Mouse (Mus musculus): ENCODE results near the gene Plod2. TPM values are rescaled to one million over a fixed set of nuclear protein-coding genes. Genes with fewer than 3 reads are reported as not detected.

Gene Plod2
- total RNA-seq, 2 experiments from 2014 or later = 7.1 to 9.3 TPM

DNA sequence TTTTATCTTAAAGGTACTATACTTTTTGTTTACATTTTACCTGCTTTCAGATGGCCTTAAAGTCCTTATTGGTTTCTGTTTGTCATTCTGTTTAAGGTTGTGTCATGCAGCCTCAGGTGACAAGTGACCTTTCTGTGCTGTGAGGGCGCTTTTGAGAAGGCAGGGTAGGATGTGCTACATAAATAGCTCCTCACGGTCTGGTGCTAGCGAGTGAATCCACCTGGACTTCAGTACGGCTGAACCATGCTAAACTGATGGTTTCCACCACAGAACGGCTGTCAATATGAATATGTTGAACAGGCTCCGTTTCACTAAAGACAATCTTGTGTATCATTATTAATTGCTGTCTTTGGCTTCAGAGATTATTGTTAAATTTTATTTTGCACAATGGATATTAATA is 52.5 kb downstream of the Plod2 start:
- intact Hi-C loops (cut with DNase I) = no loop called here
- DNase-seq (ENCODE audit: low spot score in 2 of 2) = no peak

DNA sequence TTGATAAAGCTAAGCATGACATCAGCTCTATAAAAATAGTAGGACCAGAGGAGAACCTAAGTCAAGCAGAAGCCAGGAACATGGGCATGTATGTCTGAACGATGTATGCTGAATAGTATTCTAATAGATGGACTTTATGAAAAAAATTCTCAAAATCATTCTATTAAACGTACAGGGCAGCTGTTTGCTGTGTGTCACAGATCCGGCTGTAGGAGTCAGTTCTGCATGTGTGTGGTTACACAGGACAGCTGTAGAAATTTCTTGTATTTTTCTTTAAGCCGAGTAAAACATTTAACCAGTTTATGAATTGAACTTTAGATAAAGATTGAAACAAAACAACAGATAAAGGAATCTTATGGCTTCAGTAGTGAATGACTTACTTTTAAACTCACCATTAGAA is 53.3 kb downstream of the Plod2 start:
- no peak for DNase-seq (ENCODE audit: low spot score in 2 of 2)
- intact Hi-C loops (cut with DNase I) = no loop called here

DNA sequence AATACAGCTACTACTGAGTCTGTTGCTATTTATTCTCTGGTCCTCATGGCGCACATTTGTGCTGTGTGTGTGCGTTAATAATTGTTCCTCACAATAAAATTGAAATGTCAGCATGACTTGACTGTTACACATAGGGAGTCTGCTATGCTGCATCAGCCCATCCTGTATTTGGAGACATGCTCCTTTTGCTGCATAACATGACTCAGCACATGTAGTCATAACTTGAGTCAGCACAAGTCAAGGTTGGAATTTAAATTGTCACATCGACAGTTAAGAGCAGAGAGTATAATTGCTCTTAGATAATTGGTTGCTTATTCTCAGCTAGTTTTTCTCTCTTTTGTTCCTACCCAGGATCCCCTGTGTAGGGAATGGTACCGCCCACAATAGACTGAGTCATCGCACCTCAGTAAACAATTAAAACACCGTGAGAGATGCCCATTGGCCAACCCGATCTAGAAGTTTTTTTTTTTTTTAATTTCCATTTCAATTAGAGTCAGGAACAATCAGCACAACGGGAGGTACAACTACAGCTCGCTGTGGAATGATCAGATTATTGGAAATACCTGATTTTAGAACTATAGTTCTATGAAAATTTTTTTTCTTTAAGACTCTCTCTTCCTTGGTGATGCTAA is 55.0 kb downstream of the Plod2 start:
- no peak for DNase-seq (ENCODE audit: low spot score in 2 of 2)
- intact Hi-C loops (cut with DNase I) = no loop called here

DNA sequence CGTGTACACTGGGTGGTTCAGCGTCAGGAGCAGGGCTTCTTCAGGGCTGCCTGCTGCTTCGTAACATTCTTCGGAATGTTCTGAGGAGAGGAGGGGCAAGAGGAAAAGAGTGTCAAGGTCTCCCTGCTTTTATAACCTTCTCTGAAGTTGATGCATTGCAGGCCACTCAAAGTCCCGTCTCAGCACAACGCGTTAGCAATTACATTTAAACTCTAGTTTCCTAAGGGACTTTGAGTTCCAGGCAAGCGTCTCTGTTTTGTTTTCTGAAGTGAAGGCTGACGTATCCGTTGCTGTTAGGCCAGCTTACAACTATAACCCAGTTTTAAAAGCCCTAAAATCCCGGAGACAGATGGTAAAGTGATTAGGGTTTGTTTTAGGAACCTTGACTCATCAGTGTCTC is 55.8 kb downstream of the Plod2 start:
- DNase-seq (ENCODE audit: low spot score in 2 of 2) = no peak
- intact Hi-C loops (cut with DNase I) = no loop called here

DNA sequence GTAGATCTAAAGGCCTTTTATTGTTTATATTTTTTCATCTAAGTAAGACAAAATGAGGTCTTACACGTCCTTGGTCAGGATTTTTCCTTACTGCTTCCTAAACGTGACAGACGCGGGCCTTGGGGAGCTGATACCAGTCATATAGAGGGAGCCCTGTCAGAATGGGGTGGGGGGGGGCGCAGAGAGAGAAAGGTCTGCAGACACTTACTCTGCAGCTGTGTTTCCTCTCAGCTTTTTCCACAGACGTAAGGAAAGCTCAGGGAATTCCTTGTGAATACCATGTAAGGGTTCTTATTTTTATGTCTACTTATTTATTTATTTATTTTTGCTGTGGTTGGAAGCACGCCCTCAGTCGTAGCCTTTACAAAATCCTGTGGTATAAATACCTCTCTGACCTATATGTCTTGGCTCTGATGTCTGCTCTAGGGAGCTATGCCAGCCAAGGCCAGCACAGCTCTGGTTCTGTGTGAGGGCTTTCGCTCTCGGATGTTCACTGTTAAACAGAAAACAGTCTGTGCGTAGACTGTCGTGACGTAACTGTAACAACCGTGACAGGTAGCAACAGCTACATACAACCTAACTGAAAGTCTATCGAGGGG is 58.0 kb downstream of the Plod2 start:
- intact Hi-C loops (cut with DNase I) = no loop called here
- no peak for DNase-seq (ENCODE audit: low spot score in 2 of 2)

DNA sequence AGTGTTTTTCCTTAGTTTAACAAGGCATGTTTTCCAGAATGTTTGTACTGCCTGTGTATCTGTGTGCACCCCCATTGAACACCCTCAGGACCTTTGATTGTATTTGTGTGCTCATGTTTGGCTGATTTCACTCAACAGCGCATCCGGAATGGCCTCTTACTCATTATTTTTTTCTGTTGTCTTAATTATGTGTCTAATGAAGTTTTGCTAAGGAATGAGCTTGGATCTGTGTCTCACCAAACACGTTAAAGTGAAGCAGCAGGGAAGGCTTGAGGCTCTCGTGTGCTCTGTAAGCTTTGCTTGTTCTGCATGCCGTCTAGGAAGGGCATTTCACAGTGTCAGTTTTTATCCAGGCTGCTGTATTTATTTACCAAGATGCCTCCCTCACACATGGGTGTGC is 59.5 kb downstream of the Plod2 start:
- DNase-seq (ENCODE audit: low spot score in 2 of 2) = no peak
- intact Hi-C loops (cut with DNase I) = no loop called here

DNA sequence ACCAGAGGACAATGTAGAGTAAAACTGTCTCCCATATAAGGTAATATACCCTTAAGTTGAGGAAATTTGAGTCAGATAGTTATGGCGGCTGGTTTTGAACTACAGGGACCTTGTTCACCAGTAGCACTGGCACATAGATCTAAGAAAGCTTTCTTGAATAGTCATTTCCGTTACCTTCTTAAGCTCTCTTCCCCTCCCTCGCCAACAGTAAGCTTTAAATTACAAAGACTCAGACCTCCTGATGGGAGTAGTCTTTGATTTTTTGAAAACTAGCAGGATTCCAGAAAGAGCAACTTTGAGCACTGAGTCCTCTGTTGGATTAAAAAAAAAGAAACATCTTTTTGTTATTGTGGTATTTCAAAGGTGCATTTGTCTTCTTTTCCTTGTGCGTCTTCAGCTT is 61.5 kb downstream of the Plod2 start:
- intact Hi-C loops (cut with DNase I) = no loop called here
- DNase-seq (ENCODE audit: low spot score in 2 of 2) = no peak

DNA sequence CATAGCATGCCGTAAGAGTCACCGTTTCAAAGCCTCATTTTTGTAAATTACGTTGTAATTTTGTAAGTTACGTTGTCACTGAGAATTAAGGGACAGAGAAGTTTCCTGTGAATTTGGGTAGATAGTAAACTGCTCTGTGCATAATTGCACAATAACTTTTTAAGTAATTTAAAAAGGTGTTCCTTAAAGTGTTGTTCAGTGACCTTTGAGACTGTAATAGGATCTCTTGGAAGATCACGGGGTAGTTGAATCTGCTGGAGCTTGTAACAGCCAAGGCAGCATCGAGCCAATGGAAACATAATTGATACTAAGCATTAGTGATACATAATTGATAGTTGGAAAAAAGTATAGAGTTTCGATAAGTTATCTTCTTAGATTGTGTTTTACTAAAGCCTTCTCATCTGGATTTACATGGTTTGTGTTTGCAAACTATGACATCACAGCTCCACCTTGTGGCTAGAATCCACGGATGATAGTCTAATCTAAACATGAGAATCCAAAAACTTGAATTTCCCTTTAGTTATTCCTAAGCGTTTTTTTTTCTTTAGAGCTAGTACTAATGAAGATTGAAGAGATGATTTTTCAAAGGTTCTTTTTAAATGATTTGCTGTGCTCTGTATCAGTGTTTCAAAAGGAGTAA is 68.7 kb downstream of the Plod2 start:
- intact Hi-C loops (cut with DNase I) = loop anchor here (2.0 kb wide), 3 partner anchors 112 to 464 kb away; no protein-coding TSS in a partner anchor
- DNase-seq (ENCODE audit: low spot score in 2 of 2) = peak; percentile 47 to 82

DNA sequence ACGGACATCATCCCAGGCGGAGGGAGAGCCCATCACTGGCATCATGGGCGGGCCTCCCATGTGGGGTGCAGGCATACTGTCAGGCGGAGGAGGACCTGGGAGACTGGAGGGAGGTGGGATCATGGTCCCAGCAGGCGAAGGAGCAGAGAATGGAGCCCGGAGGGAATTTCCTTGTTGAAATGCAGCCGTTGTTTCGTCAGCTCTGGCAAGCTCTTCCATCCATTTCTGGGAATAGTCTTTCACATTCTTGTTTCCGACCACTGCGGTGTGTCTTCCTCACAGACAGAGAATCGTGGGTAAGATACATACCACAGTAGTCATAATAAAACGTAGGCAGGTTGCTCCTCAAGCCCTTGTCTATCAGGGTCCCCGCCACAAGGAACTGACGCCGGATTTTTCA is 70.6 kb downstream of the Plod2 start:
- DNase-seq (ENCODE audit: low spot score in 2 of 2) = no peak
- intact Hi-C loops (cut with DNase I) = no loop called here

DNA sequence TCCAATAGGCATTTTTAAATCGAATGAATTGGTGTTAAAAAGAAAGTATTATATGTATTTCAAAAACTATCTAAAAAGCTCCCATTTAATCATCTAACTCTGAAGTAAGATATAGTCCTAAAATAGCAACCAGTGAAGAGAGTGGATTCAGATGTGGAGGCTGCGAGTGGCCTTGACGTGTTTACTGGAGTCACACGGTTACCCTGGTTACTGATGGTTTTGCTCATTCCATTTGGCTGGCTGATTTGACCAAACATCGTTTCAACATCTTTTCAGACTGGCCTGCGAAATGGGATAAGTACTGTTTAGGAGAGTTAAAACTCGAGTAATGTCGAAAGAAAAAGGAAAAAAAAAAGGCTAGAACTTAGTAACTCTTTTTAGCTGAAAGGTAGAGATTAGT is 71.2 kb downstream of the Plod2 start:
- DNase-seq (ENCODE audit: low spot score in 2 of 2) = no peak
- intact Hi-C loops (cut with DNase I) = no loop called here

DNA sequence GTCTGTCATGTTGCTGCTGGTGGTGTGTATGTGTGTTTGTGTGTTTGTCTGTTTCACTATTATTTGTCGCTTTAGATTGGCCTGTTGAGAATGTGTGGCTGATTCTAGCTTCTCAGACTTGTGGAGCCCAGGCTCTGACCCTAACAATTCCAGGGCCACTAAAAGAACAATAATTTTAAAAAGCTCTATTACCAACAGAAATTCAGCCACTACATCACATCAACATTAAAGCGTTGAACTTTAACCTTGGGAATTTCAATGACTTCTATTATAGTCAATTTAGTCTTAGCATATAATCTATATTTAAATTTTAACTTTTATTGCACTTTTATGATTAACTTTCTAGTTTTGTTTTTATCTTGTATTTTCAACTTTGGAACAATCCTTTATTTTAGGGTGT is 74.4 kb downstream of the Plod2 start:
- intact Hi-C loops (cut with DNase I) = no loop called here
- no peak for DNase-seq (ENCODE audit: low spot score in 2 of 2)

DNA sequence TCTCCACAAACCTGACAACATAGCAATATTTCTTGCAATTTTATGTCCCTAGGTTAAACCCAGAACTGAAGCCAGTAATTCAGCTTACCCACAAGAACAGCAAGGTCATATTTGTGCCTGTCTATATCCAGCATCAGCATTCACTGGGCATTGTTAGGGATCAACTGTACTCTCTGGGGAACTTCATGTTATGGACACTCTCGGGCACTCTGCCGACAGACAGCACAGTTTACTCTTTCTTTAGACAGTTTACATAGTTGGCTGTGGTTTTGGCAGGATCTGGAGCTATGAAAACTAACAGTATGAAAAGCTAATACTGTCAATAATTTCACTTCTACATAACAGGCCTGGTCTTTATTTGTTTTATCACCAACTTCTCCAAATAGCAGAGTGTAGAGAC is 75.4 kb downstream of the Plod2 start:
- no peak for DNase-seq (ENCODE audit: low spot score in 2 of 2)
- intact Hi-C loops (cut with DNase I) = no loop called here

DNA sequence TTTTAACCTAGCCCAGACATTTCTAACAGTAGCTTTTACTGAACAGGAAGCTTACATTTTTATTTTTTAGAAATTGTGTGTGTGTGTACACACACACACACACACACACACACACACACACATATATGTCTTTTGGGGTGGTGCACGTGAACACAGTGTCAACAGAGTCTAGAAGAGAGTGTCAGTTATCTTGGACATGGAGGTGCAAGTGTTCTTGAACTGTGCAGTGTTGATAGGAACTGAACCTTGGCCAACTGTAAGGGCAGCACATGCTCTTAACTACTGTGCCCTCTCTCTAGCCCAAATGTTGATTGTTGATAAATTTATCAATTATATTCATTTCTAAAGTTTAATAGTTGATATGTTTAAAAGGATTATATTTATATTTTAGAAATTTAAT is 78.1 kb downstream of the Plod2 start:
- no peak for DNase-seq (ENCODE audit: low spot score in 2 of 2)
- intact Hi-C loops (cut with DNase I) = no loop called here

DNA sequence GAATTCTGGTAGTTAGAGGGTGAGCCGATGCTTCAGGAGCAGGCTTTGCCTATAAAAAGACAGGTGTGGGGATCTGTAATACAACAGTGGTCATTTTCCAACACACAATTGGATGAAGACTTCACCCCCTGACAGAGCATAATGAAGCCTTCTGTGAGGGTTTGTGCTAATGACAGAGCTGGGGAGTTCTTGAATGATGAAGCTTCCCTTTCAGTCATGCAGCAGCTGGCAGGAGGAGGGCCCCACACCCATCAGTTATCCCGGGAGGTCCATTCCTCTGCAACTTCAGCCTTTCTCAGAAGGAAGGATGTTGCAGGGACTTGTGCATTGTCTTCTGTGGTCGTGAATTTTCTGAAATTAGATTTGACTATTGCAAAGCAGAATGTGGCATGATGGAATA is 79.2 kb downstream of the Plod2 start:
- DNase-seq (ENCODE audit: low spot score in 2 of 2) = no peak
- intact Hi-C loops (cut with DNase I) = no loop called here

DNA sequence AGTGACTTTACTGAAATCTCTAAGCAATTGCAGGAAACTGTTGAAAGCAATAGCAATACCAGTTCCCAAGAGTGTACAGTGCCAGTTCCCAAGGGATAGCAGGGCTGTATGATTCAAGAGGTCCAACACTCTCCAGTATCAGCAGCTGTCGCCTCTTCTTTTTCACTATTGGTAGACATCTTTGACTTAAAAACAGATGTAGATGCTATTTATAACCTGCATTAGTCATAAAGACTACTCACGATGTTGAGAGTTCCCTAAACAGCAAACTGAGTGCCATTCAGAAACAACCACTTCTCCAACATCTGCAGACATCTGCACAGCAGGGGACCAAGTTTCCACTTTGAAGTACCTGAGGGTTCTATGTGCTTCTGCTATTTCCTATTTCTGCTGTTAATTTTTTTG is 79.9 kb downstream of the Plod2 start:
- DNase-seq (ENCODE audit: low spot score in 2 of 2) = no peak
- intact Hi-C loops (cut with DNase I) = no loop called here

DNA sequence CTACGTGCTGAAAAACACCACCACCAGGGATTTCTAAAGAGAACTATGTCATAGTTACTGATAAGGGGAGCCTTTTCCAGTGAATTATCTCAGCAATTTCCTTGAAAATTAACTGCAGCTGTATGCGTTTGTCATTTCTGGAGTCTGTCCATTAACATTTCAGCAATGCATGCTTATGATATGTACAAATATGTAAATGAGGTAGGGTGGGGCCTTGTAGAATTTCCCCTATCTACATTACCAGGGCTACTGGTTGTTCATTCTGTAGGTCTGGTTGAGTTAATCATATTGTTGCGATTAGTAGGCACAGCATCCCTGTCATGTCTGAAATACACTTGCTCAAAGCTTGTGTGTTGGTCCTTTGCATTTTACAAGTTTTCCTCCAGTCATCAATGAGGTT is 92.8 kb downstream of the Plod2 start:
- intact Hi-C loops (cut with DNase I) = loop anchor here (5.0 kb wide), 1 partner anchor 243 kb away; no protein-coding TSS in a partner anchor

DNA sequence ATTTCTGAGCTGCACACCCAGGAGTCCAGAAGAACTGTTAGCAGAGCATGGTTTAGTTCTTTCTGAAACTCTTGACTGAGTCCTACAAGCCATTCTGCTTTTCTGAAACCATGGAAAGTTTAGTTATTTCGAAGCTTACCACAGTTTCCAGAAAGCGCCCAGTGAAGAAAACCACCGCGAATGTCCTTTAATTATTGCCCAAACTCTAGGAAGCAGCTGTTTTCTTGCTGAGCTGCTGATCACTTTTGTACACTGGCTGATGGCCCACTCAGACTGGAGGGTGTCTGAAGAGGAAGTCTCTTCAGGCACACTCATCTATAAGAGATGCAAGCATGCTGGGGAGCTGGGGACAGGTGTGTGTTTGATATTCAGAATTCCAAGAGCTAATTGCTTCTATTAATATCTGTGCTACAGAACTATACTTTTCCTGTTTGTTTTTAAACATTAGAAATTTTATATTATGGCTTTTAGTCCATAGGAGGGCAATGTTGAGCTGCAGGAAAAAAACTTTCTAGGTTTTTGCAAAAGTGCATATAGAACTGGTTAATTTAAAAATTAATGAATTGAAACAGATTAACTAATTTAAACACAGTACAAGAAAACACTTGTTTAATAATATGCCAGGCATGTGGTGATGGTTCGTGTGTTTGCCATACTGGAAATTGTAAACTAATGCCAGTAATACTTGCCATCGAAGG is 97.3 kb downstream of the Plod2 start:
- intact Hi-C loops (cut with DNase I) = loop anchor here (5.0 kb wide), 1 partner anchor 238 kb away; no protein-coding TSS in a partner anchor

More for the DNA sequence above, 92.8 kb downstream of the Plod2 start:
- no peak for DNase-seq (ENCODE audit: low spot score in 2 of 2)

DNA sequence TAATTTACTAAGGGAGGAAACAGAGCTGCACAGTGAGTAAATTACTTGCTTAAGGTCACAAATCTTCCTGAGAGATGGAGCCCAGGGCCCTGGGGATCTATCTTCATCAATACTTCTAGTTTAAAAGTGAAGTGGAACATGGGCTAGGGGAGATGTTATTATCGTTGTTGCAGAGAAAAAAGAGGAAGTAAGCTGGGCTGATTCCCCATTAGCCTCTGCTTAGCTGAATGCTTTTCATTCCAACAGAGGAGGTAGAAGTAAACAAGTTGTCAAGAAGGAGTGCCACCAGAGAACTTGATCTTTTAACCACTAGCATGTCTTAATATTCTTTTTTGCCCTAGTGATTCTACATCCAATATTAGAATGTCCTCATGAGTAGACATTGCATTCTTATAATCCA is 99.7 kb downstream of the Plod2 start:
- intact Hi-C loops (cut with DNase I) = no loop called here
- DNase-seq (ENCODE audit: low spot score in 2 of 2) = no peak

More for the DNA sequence above, 97.3 kb downstream of the Plod2 start:
- DNase-seq (ENCODE audit: low spot score in 2 of 2) = peak in 1 of 2 experiments; percentile 14
